ENCODE assay signal across 9 mouse cellular contexts in genomic region chr4:115938276-115939160, GRCm38 (mm10). TPM values are rescaled to one million over a fixed set of nuclear protein-coding genes. Genes with fewer than 3 reads are reported as not detected.
A peak's percentile ranks its signal among the peaks of the same experiment; 100 is the strongest.
DNase-seq lines count a peak whose midpoint lies in the region; ATAC-seq and TF ChIP-seq lines count a peak whose summit lies in the region.
"Had no signal": no experiment of that assay in that cellular context is flagged by ENCODE, and none has a peak within 500 bp of the region (broad histone marks: within the 10 kb centered on the region; RNA-seq: fewer than 3 reads in every experiment).

No protein-coding gene starts in this region.

- TF ChIP-seq CTCF in kidney, postnatal 0 days (IDR thresholded peaks at IDR 0.05; ENCODE audit: low read depth): no peak

- 0 out of 2 replicates have a peak, but pooled peaks cover 3% of the 10 kb centered on the region for H3K4me1 ChIP-seq in embryonic facial prominence, embryonic 14.5 days (ENCODE audit: control insufficient read depth, insufficient read depth, low read length)
- H3K4me1 ChIP-seq in kidney, postnatal 0 days (replicated peaks; ENCODE audit: insufficient read depth, low read length): peaks cover 3% of the 10 kb centered on the region

- 2% methylated on average over 37 of the region's 37 CpGs for WGBS in embryonic facial prominence, embryonic 14.5 days
- WGBS in kidney, postnatal 0 days: 3% methylated on average over 37 of the region's 37 CpGs

- H3K27ac ChIP-seq in embryonic facial prominence, embryonic 14.5 days (replicated peaks; ENCODE audit: low read depth, low read length): no peak overlapping the region
- no peak overlapping the region for H3K27ac ChIP-seq in kidney, postnatal 0 days

- no peaks in the 10 kb centered on the region for H3K36me3 ChIP-seq in embryonic facial prominence, embryonic 14.5 days (ENCODE audit: control insufficient read depth, insufficient read depth, low read length)
- H3K36me3 ChIP-seq in kidney, postnatal 0 days (ENCODE audit: insufficient read depth, low read length): no peaks in the 10 kb centered on the region

- DNase-seq in layer of hippocampus, postnatal 14 days (ENCODE audit: low spot score in 2 of 2): peak; percentile 21 to 62
- no peak for DNase-seq in layer of hippocampus, adult 18-20 months (ENCODE audit: low spot score in 2 of 2)
- DNase-seq in cerebellum, adult 9-11 months: peak; percentile 24
- DNase-seq in embryonic facial prominence, embryonic 14.5 days (ENCODE audit: low spot score): no peak
- DNase-seq in kidney, postnatal 0 days (ENCODE audit: low spot score): no peak
- peak; percentile 15 for DNase-seq in right cerebral cortex, postnatal 14 days
- DNase-seq in adrenal gland, postnatal 36 days: no peak
- DNase-seq in thymus, postnatal 4 days: no peak

- no peaks in the 10 kb centered on the region for H3K9me3 ChIP-seq in embryonic facial prominence, embryonic 14.5 days (ENCODE audit: control insufficient read depth, low read length)
- H3K9me3 ChIP-seq in kidney, postnatal 0 days (replicated peaks; ENCODE audit: low read length): no peaks in the 10 kb centered on the region

- peaks cover 96% of the 10 kb centered on the region for H3K27me3 ChIP-seq in embryonic facial prominence, embryonic 14.5 days (replicated peaks; ENCODE audit: control insufficient read depth, insufficient read depth, low read length)
- peaks cover 94% of the 10 kb centered on the region for H3K27me3 ChIP-seq in kidney, postnatal 0 days (ENCODE audit: insufficient read depth, low read length)

- peak overlapping the region; percentile 43; the same call in 1 of the 2 replicates for H3K9ac ChIP-seq in embryonic facial prominence, embryonic 14.5 days (ENCODE audit: low read depth, low read length)
- H3K9ac ChIP-seq in kidney, postnatal 0 days (ENCODE audit: low read depth, low read length): no peak overlapping the region

- no peak for ATAC-seq in embryonic facial prominence, embryonic 14.5 days (ENCODE audit: low read depth)
- no peak for ATAC-seq in kidney, postnatal 0 days (replicated peaks; ENCODE audit: low FRiP score, low read depth)

- H3K4me2 ChIP-seq in embryonic facial prominence, embryonic 14.5 days (ENCODE audit: low read depth, low read length): peak overlapping the region; percentile 67
- no peak overlapping the region for H3K4me2 ChIP-seq in kidney, postnatal 0 days (ENCODE audit: low read length)

- peak overlapping the region; percentile 44 for H3K4me3 ChIP-seq in embryonic facial prominence, embryonic 14.5 days (ENCODE audit: low read depth, low read length)
- H3K4me3 ChIP-seq in kidney, postnatal 0 days (replicated peaks; ENCODE audit: low read depth, low read length): 0 out of 2 replicates have a peak overlapping the region, but pooled peaks have one; percentile 15

RNA-seq across cellular contexts. Expression of gene Dmbx1, which starts 1.2 kb away (rescaled TPM):
- total RNA-seq in layer of hippocampus, postnatal 14 days (2021): under 1 TPM; 0.14 to 0.21 TPM
- total RNA-seq in layer of hippocampus, adult 18-20 months (2021): not detected
- 0.26 and 0.58 TPM in 2 replicates for polyA plus RNA-seq in embryonic facial prominence, embryonic 14.5 days (2014; fragmentation: Nextera tagmentation; extraction: Ambion mirVana)
- polyA plus RNA-seq in kidney, postnatal 0 days (2015; fragmentation: Nextera tagmentation; extraction: Ambion mirVana): not detected in 2 replicates
- total RNA-seq in adrenal gland, postnatal 36 days (2021): not detected
- total RNA-seq: heart, adult 18-20 months had no signal

RNA-seq across cellular contexts. Expression of gene 6430628N08Rik, which starts 48.1 kb away (rescaled TPM):
- not detected for total RNA-seq in layer of hippocampus, postnatal 14 days (2021)
- total RNA-seq in layer of hippocampus, adult 18-20 months (2021): under 1 TPM in 1 of 2 experiments, not detected in 1; 0.20 TPM
- 0.10 and 0.29 TPM in 2 replicates for polyA plus RNA-seq in embryonic facial prominence, embryonic 14.5 days (2014; fragmentation: Nextera tagmentation; extraction: Ambion mirVana)
- polyA plus RNA-seq in kidney, postnatal 0 days (2015; fragmentation: Nextera tagmentation; extraction: Ambion mirVana): not detected in 2 replicates
- total RNA-seq in adrenal gland, postnatal 36 days (2021): not detected
- total RNA-seq: heart, adult 18-20 months had no signal

RNA-seq across cellular contexts. Expression of gene Kncn, which starts 54.3 kb away (rescaled TPM):
- total RNA-seq in layer of hippocampus, postnatal 14 days (2021): under 1 TPM; 0.26 to 0.55 TPM
- total RNA-seq in layer of hippocampus, adult 18-20 months (2021): under 1 TPM in 1 of 2 experiments, not detected in 1; 0.30 TPM
- polyA plus RNA-seq in embryonic facial prominence, embryonic 14.5 days (2014; fragmentation: Nextera tagmentation; extraction: Ambion mirVana): 0.31 TPM in 1 of 2 replicates, not detected in the other
- 0.05 and 0.09 TPM in 2 replicates for polyA plus RNA-seq in kidney, postnatal 0 days (2015; fragmentation: Nextera tagmentation; extraction: Ambion mirVana)
- total RNA-seq in adrenal gland, postnatal 36 days (2021): not detected
- total RNA-seq: heart, adult 18-20 months had no signal

Comparison
In these comparisons a context has a peak if more than half of its experiments do, and no peak if none do; other contexts are left out.
1. DNase-seq: peak in layer of hippocampus, postnatal 14 days (2 of 2), cerebellum, adult 9-11 months (single experiment) and right cerebral cortex, postnatal 14 days (single experiment); none in layer of hippocampus, adult 18-20 months (0 of 2), embryonic facial prominence, embryonic 14.5 days (single experiment), kidney, postnatal 0 days (single experiment), adrenal gland, postnatal 36 days (0 of 2) and thymus, postnatal 4 days (single experiment).